Mouse (Mus musculus) 416B (cell line): Measurements from ENCODE around the gene Xpnpep2.

Experiments used
- DNase-seq: peaks from one replicate; pipeline ENCODE4 v3.0.0; 2011; ENCODE audit warnings: low read depth

Xpnpep2 gene

DNA sequence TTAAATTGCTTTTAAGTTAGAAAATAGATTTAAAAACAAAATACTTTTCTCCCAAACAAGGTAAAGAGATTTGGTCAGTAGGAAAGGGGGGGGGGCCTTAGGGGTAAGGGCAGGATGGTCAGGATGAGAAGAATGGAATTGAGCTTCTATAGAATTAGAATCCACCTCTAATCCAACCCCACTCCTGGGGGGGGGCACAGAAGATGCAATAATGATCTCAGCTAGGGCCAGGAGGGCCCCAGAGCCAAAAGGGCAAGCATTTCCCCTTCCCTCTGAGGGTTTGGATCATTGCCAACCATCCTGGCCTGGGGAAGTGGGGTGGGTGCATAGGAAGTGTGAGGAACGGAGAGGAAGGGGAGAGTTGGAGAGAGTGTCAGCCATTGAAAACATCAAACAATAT, 61.8 kb downstream of the Xpnpep2 start:
- peak; percentile 21 for DNase-seq

DNA sequence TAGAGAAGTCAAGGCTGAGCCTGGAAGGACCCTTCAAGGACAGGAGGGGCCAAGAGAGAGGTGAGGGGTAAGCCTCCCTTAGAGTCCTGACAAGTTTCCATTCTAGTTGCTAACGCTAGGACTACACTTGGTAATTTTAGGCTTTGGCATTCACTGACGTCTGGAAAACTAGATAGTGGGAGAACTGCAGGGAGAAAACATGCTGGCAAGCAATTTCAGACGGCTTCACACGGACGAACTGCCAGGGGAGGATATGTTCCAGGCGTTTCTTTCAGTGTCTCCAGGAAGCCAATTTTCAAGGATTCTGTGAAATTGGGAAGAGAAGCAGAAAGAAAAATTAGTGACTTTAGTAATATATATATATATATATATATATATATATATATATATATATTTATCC, 73.3 kb downstream of the Xpnpep2 start:
- DNase-seq = no peak

DNA sequence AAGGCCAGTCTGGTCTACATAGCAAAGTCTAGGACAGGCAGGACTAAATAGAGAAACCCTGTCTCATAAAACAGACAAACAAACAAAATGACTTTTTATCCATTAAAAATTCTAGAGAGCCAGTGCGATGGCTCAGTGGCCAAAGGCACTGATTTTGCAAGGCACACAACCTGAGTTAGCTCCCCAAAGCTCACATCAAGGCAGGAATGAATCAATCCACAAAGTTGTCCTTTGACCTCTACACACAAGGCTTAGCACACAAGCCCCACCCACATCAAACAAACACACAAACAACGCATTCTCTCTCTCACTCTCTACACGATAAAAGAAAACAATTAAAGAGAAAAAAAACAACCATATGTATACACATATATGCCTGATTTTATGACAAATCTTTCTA, 76.2 kb downstream of the Xpnpep2 start:
- DNase-seq = no peak
